Mouse (Mus musculus) ES-E14 (cell line): ENCODE measurements around the gene Drd4.

ENCODE experiments used
- CHD2 ChIP-seq: IDR thresholded peaks from 2 replicates; pipeline ENCODE4 v1.6.1; 2014; ENCODE audit warnings: mild to moderate bottlenecking, low read depth, low read length, inconsistent platforms
- HCFC1 ChIP-seq: IDR thresholded peaks from 2 replicates; pipeline ENCODE4 v1.6.1; 2012; ENCODE audit warnings: low read length, inconsistent platforms, borderline replicate concordance; ENCODE audit not compliant: insufficient read depth

DNA sequence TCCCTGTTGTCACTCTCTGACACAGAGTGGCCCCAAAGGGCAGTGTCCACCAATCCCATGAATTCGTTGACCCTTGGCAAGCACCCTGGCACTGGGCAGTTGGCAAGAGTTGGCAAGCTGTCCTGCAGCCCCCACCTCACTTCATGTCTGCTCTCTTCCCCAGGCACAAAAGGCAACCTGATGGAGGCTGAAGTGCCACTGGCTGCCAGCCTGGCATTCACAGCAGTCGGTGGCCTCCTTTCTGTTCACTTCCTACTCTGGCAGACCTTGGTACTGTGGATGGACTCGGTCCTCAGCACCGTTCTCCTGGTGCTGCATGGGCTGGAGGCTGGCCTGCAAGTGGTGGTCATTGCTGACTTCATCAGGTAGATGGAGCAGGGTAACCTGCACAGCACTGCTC, 43.9 kb downstream of the Drd4 start:
- TF ChIP-seq CHD2 (no peak), HCFC1 (no peak)
